Mouse (Mus musculus) thymus, adult 2 months (tissue): ENCODE results near the gene Eif3k. TPM values are rescaled to one million over a fixed set of nuclear protein-coding genes. Genes with fewer than 3 reads are reported as not detected.

Source experiments
- DNase-seq: peaks from one replicate; pipeline ENCODE4 v3.0.0; 2021
- H3K27ac ChIP-seq: fragments of 200-500 bp; 2 replicates; pipeline ENCODE4 v1.5.1; 2012; ENCODE audit warnings: low read length, control low read depth; ENCODE audit not compliant: control insufficient read depth, insufficient read depth
- H3K27me3 ChIP-seq: fragments of 200-500 bp; 2 replicates; pipeline ENCODE4 v1.6.1; 2012; ENCODE audit warnings: mild to moderate bottlenecking, low read length, moderate library complexity, mixed read lengths; ENCODE audit not compliant: control insufficient read depth, insufficient read depth
- H3K36me3 ChIP-seq: fragments of 200-500 bp; 2 replicates; pipeline ENCODE4 v1.6.1; 2012; ENCODE audit warnings: mild to moderate bottlenecking, low read length, moderate library complexity; ENCODE audit not compliant: control insufficient read depth, insufficient read depth
- H3K4me1 ChIP-seq: fragments of 200-500 bp; replicated peaks from 2 replicates; pipeline ENCODE4 v1.6.1; 2012; ENCODE audit warnings: low read length; ENCODE audit not compliant: control insufficient read depth, insufficient read depth
- H3K4me3 ChIP-seq: fragments of 200-500 bp; 2 replicates; pipeline ENCODE4 v1.5.1; 2012; ENCODE audit warnings: mild to moderate bottlenecking, low read length, control low read depth, moderate library complexity; ENCODE audit not compliant: control insufficient read depth, insufficient read depth
- CTCF ChIP-seq: fragments of 200-500 bp; IDR thresholded peaks from 2 replicates; pipeline ENCODE4 v1.5.1; 2012; ENCODE audit warnings: mild to moderate bottlenecking, control low read depth, low read length, moderate library complexity, borderline replicate concordance; ENCODE audit not compliant: control insufficient read depth, poor library complexity, insufficient read depth; ENCODE audit errors: extremely low read depth
- POLR2A ChIP-seq: fragments of 200-500 bp; IDR thresholded peaks from 2 replicates; pipeline ENCODE4 v1.6.1; 2012; ENCODE audit warnings: mild to moderate bottlenecking, low read length, control low read depth, moderate library complexity; ENCODE audit not compliant: control insufficient read depth, poor library complexity, insufficient read depth; ENCODE audit errors: extremely low read depth
- WGBS: fragments of 180-500 bp; shearing (Covaris S2); methylation state at CpG from one replicate; pipeline ENCODE4 v1.1.7; 2018; 5-methylcytosine and 5-hydroxymethylcytosine counted together
- polyA plus RNA-seq: library from polyadenylated mRNA; depleted of rRNA; stranded (reverse); fragments of >200 nt; gene quantifications from 2 replicates; pipeline ENCODE4 v1.2.3, GENCODE M21; 2012

The Eif3k gene
- polyA plus RNA-seq, 1 experiment, result 396 TPM

DNA sequence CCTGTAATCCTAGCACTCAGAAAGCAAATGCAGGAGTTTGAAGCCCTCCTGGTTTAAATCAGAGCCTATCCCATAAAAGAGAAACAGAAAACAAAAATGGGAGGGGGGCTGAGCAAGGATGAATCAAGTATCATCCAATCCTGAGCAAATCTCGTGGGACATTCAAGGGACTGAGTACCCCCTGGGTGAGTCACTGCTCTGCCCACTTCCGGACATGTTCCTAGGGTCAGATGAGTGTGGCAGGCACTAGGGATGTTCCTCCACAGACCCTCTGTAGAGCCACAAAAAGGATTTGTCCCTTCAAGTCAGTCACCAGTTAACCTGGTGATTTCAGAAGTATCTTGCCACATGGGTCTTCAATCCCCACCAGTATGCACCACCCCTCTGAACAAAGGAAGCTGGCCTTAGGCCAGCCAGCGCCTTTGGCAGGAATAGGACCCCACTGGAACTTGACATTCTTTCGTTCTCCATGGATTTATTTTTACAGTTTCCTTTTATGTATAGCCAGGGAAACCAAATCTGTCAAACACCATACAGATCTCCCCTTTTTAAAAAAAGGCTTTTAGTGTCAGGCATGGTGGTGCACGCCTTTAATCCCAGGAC lies 26.3 kb downstream of the Eif3k start:
- no peaks in the 10 kb centered on the region for H3K27me3 ChIP-seq
- WGBS, result 90% methylated on average over 5 of the region's 5 CpGs
- H3K36me3 ChIP-seq, result peaks cover 5% of the 10 kb centered on the region; the same call in 1 of the 2 replicates
- no peak for DNase-seq
- H3K4me3 ChIP-seq, result no peak overlapping the region
- H3K4me1 ChIP-seq, result peaks cover 17% of the 10 kb centered on the region
- TF ChIP-seq POLR2A (no peak), CTCF (no peak)
- no peak overlapping the region for H3K27ac ChIP-seq

- Histone ChIP-seq H3K27ac (no peak overlapping the region), H3K27me3 (no peaks in the 10 kb centered on the region), H3K36me3 (peaks cover 5% of the 10 kb centered on the region; the same call in 1 of the 2 replicates), H3K4me3 (no peak overlapping the region), H3K4me1 (peaks cover 10% of the 10 kb centered on the region)
- DNase-seq, result no peak
- TF ChIP-seq CTCF (no peak), POLR2A (no peak)
- 76% methylated on average over 4 of the region's 4 CpGs for WGBS
Measured at GRCm38 (mm10) chr7:28954773-28955172, 26.9 kb downstream of the Eif3k start.

- 71% methylated on average over 2 of the region's 2 CpGs for WGBS
- no peak overlapping the region for H3K27ac ChIP-seq
Measured at GRCm38 (mm10) chr7:28953476-28954376, 27.9 kb downstream of the Eif3k start.

GRCm38 (mm10) chr7:28952786-28953185 lies 28.9 kb downstream of the Eif3k start:
- TF ChIP-seq CTCF, result no peak
- no peak for TF ChIP-seq POLR2A
- no peak for DNase-seq
- Histone ChIP-seq H3K27me3 (no peaks in the 10 kb centered on the region), H3K36me3 (peaks cover 5% of the 10 kb centered on the region; the same call in 1 of the 2 replicates), H3K4me1 (peaks cover 7% of the 10 kb centered on the region), H3K27ac (no peak overlapping the region), H3K4me3 (no peak overlapping the region)
- 69% methylated on average over 3 of the region's 3 CpGs for WGBS

More at GRCm38 (mm10) chr7:28953476-28954376, 27.9 kb downstream of the Eif3k start:
- TF ChIP-seq POLR2A (no peak), CTCF (no peak)
- Histone ChIP-seq H3K4me1 (peaks cover 9% of the 10 kb centered on the region), H3K36me3 (peaks cover 5% of the 10 kb centered on the region; the same call in 1 of the 2 replicates), H3K4me3 (no peak overlapping the region), H3K27me3 (no peaks in the 10 kb centered on the region)
- DNase-seq, result no peak

GRCm38 (mm10) chr7:28951764-28952163 lies 29.9 kb downstream of the Eif3k start:
- no peak for DNase-seq
- Histone ChIP-seq H3K27ac (no peak overlapping the region), H3K36me3 (peaks cover 5% of the 10 kb centered on the region; the same call in 1 of the 2 replicates), H3K4me1 (peaks cover 9% of the 10 kb centered on the region), H3K27me3 (no peaks in the 10 kb centered on the region), H3K4me3 (no peak overlapping the region)
- no peak for TF ChIP-seq CTCF
- no peak for TF ChIP-seq POLR2A
- WGBS, result 95% methylated on average over 2 of the region's 2 CpGs

GRCm38 (mm10) chr7:28950346-28951037 lies 31.2 kb downstream of the Eif3k start:
- no peak overlapping the region for H3K4me3 ChIP-seq
- no peak overlapping the region for H3K27ac ChIP-seq
- DNase-seq, result no peak
- TF ChIP-seq CTCF, result no peak
- TF ChIP-seq POLR2A, result no peak
- 79% methylated on average over 10 of the region's 10 CpGs for WGBS
- H3K36me3 ChIP-seq, result peaks cover 5% of the 10 kb centered on the region; the same call in 1 of the 2 replicates
- H3K27me3 ChIP-seq, result no peaks in the 10 kb centered on the region
- peaks cover 18% of the 10 kb centered on the region for H3K4me1 ChIP-seq
